Mouse (Mus musculus): ENCODE data around the gene Slc17a3. TPM values are rescaled to one million over a fixed set of nuclear protein-coding genes. Genes with fewer than 3 reads are reported as not detected.

The Slc17a3 gene
- total RNA-seq, 2 experiments from 2014 or later = not detected

- peak; percentile 75 for ATAC-seq (replicated peaks; ENCODE audit: poor library complexity, severe bottlenecking)
These were observed 29.7 kb downstream of the Slc17a3 start for GRCm38 (mm10) chr13:23868790-23869533.

DNA sequence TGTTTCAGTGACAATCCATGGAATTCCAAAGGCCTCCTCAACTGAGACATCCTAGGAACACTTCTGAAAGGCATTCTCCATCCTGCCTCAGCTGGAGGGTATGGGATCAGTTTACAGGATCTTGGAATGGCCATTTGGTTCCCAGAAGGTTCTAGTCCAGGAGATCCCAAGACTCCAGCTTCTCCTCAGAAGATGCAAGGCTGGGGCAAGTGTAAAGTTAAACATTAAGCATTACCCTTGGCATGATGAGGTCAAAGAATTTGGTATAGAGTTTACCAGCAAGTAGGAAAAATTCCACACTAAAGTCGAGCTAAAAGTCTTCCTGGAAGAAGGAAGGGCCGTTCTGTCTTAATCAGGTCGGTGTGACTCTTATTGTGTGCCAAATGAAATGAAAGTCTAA, 30.8 kb downstream of the Slc17a3 start:
- ATAC-seq (replicated peaks; ENCODE audit: poor library complexity, severe bottlenecking) = no peak

GRCm38 (mm10) chr13:23873141-23873540, 33.9 kb downstream of the Slc17a3 start:
- ATAC-seq (replicated peaks; ENCODE audit: poor library complexity, severe bottlenecking) = no peak

- no peak for ATAC-seq (replicated peaks; ENCODE audit: poor library complexity, severe bottlenecking)
These were observed 39.9 kb downstream of the Slc17a3 start for GRCm38 (mm10) chr13:23879106-23879505.

DNA sequence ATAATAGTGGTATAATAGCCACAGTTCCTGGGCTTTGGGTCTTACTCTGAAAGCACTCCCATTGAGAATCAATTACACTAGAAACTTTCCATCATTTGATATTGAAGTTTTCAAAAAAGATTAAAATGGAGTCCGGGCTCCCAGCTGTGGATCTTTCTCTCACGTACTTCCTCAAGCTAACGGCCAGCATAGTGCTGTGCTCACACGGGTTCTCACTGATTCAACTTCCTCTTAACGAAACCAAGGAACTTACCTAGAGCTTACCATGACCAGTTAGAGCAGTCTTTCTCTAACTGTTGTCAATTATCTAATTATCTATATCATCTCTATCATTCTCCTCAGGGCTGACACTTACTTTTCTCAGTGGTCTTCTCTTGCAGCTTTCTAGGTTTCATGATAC, 40.4 kb downstream of the Slc17a3 start:
- peak; percentile 83 for ATAC-seq (replicated peaks; ENCODE audit: poor library complexity, severe bottlenecking)

DNA sequence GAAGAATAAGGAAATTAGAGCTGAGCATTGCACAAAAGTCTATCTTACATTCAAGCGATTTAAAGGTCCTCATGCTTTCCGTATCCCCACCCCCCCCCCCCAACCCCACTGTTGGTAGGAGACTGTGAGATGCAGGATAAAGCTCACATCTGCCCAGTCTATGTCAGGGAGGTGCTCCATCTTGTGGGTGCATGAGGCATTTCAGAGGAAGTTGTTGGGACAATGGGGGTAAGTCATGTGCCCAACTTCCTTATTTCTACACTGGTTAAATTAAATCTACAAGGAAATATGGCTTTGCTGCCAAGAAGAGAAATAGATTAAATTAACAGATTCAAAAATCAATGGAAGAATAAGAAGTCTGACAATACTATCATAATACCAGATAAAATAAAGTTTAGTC, 46.3 kb downstream of the Slc17a3 start:
- peak; percentile 99 for ATAC-seq (replicated peaks; ENCODE audit: poor library complexity, severe bottlenecking)

- ATAC-seq (replicated peaks; ENCODE audit: poor library complexity, severe bottlenecking) = peak; percentile 73
These were observed 47.9 kb downstream of the Slc17a3 start for GRCm38 (mm10) chr13:23887026-23887725.

DNA sequence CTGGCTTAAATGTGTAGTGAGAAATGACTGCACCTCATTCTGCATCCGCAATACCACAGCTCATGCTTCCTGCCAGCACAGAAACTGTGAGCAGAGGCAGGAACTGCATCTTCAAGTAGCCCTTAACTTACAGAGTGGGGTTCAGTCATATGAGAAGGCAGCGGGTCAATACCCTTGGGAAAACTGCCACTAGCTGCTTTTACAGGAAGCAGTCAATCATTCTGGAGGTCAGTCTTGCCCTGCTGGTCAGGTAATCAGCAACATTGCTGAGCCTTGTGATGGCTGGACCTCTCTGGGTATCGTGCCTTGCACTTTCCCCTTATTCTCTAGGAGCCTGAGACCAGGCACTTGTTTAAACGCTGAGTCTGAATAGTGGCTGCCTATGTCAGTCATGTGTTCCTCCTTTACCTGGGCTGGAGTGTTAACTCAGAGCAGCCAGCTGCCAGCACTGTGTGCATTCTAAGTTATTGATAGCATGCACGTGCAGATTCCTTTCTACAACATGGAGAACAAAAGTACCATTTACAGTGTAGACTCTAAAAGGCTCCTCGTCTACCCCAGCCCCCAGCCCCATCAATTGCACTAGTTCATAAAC, 49.9 kb downstream of the Slc17a3 start:
- ATAC-seq (replicated peaks; ENCODE audit: poor library complexity, severe bottlenecking) = no peak

GRCm38 (mm10) chr13:23892592-23893268, 53.5 kb downstream of the Slc17a3 start:
- no peak for ATAC-seq (replicated peaks; ENCODE audit: poor library complexity, severe bottlenecking)

DNA sequence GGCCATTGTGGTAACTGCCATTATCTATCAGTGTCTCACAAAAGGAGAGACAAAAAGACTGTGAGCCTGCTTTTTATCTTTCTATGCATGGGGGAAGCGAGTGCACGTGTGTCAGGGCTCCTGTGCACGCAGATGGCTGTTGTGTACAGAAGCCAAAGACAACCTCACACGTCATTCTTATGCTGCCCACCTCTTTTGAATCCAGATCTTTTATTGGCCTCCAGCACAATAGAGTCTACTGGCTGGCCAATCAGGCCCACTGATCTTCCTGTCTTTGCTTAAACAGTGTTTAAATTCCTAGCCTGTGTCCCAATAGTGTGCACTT, 54.0 kb downstream of the Slc17a3 start:
- no peak for ATAC-seq (replicated peaks; ENCODE audit: poor library complexity, severe bottlenecking)

DNA sequence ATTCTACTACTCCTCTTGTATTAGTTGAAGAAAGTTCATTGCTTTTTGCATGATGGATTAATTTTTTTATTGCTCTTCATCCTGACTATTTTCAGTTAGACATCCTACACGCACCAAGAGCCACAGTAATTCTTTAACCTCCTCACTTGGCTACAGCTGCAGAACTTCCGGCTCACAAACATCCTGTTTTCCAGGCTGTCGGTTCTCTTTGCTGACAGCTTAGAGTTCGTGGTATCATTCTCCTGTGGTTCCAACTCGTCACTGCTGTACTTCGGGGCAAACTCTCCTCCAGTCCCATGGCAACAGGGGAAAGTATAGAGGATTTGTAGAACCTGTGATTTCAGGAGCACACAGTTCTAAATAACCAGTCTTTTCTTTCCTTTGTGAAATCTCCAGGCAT, 59.0 kb downstream of the Slc17a3 start:
- ATAC-seq (replicated peaks; ENCODE audit: poor library complexity, severe bottlenecking) = peak; percentile 50

DNA sequence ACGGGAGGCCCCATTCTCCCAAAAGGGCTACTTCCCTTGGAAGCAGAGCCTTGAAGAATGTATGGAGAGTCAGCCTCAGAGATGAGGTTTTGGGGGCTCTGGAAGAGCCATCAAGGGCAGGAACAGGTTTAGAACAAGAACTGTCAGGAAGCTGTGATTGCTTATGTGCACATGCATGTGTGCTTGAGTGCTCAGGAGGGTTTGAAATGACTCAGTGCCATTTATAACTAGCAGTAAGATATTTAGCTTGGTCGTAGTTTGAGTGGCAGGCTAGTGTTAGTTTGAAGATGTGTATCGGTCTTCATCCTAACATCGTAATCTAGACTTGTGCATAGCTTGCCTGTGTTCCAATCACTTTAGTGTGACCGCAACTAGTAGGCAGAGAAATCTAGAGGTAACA, 67.7 kb downstream of the Slc17a3 start:
- ATAC-seq (replicated peaks; ENCODE audit: poor library complexity, severe bottlenecking) = no peak

- 0 out of 2 replicates have a peak, but pooled peaks have one; percentile 8 for ATAC-seq (replicated peaks; ENCODE audit: poor library complexity, severe bottlenecking)
These were observed 70.9 kb downstream of the Slc17a3 start for GRCm38 (mm10) chr13:23910121-23910520.

Other genes with a start within 250 kb of the Slc17a3 start
- gene Hist1h2be, start 218.3 kb upstream of the Slc17a3 start, total RNA-seq (2014; fragmentation: Nextera tagmentation) = 16.4 and 17.5 TPM in 2 replicates
- gene Hist1h2be, start 218.3 kb upstream of the Slc17a3 start, total RNA-seq (2017) = 82.4 and 146 TPM in 2 replicates
- 111 and 199 TPM in 2 replicates for gene Hist1h1e, start 216.9 kb upstream of the Slc17a3 start, total RNA-seq (2014; fragmentation: Nextera tagmentation)
- gene Hist1h1e, start 216.9 kb upstream of the Slc17a3 start, total RNA-seq (2017) = 255 and 282 TPM in 2 replicates
- 2.4 and 4.1 TPM in 2 replicates for gene Hist1h2ac, start 155.5 kb upstream of the Slc17a3 start, total RNA-seq (2014; fragmentation: Nextera tagmentation)
- gene Hist1h2ac, start 155.5 kb upstream of the Slc17a3 start, total RNA-seq (2017) = 173 TPM in 2 replicates
- gene Hist1h2bc, start 155.2 kb upstream of the Slc17a3 start, total RNA-seq (2014; fragmentation: Nextera tagmentation) = 57.7 and 70.7 TPM in 2 replicates
- gene Hist1h2bc, start 155.2 kb upstream of the Slc17a3 start, total RNA-seq (2017) = 274 and 374 TPM in 2 replicates
- not detected in 2 replicates for gene Hist1h1t, start 143.6 kb upstream of the Slc17a3 start, total RNA-seq (2014; fragmentation: Nextera tagmentation)
- gene Hist1h1t, start 143.6 kb upstream of the Slc17a3 start, total RNA-seq (2017) = 1.0 TPM in 1 of 2 replicates, not detected in the other
- gene Hist1h4c, start 141.0 kb upstream of the Slc17a3 start, total RNA-seq (2014; fragmentation: Nextera tagmentation) = 14.3 and 82.6 TPM in 2 replicates
- 308 and 366 TPM in 2 replicates for gene Hist1h4c, start 141.0 kb upstream of the Slc17a3 start, total RNA-seq (2017)
- gene Hfe, start 128.6 kb upstream of the Slc17a3 start, total RNA-seq (2014; fragmentation: Nextera tagmentation) = 7.9 and 19.9 TPM in 2 replicates
- gene Hfe, start 128.6 kb upstream of the Slc17a3 start, total RNA-seq (2017) = 7.6 and 9.7 TPM in 2 replicates
- gene Hist1h1c, start 100.6 kb upstream of the Slc17a3 start, total RNA-seq (2014; fragmentation: Nextera tagmentation) = 61.8 and 110 TPM in 2 replicates
- gene Hist1h1c, start 100.6 kb upstream of the Slc17a3 start, total RNA-seq (2017) = 737 and 810 TPM in 2 replicates
- gene Hist1h3c, start 93.8 kb upstream of the Slc17a3 start, total RNA-seq (2014; fragmentation: Nextera tagmentation) = 24.5 and 38.0 TPM in 2 replicates
- gene Hist1h3c, start 93.8 kb upstream of the Slc17a3 start, total RNA-seq (2017) = 507 and 886 TPM in 2 replicates
- gene Hist1h2bb, start 92.7 kb upstream of the Slc17a3 start, total RNA-seq (2014; fragmentation: Nextera tagmentation) = 155 and 176 TPM in 2 replicates
- gene Hist1h2bb, start 92.7 kb upstream of the Slc17a3 start, total RNA-seq (2017) = 3,446 and 3,529 TPM in 2 replicates
- gene Hist1h2ab, start 88.3 kb upstream of the Slc17a3 start, total RNA-seq (2014; fragmentation: Nextera tagmentation) = 9.2 and 31.4 TPM in 2 replicates
- gene Hist1h2ab, start 88.3 kb upstream of the Slc17a3 start, total RNA-seq (2017) = 1,996 and 2,074 TPM in 2 replicates
- gene Hist1h3b, start 87.2 kb upstream of the Slc17a3 start, total RNA-seq (2014; fragmentation: Nextera tagmentation) = 92.5 and 158 TPM in 2 replicates
- 628 and 657 TPM in 2 replicates for gene Hist1h3b, start 87.2 kb upstream of the Slc17a3 start, total RNA-seq (2017)
- gene Hist1h4b, start 82.4 kb upstream of the Slc17a3 start, total RNA-seq (2014; fragmentation: Nextera tagmentation) = 70.4 and 87.8 TPM in 2 replicates
- gene Hist1h4b, start 82.4 kb upstream of the Slc17a3 start, total RNA-seq (2017) = 487 and 745 TPM in 2 replicates
- gene Hist1h4a, start 78.2 kb upstream of the Slc17a3 start, total RNA-seq (2014; fragmentation: Nextera tagmentation) = 9.3 and 71.7 TPM in 2 replicates
- 657 and 709 TPM in 2 replicates for gene Hist1h4a, start 78.2 kb upstream of the Slc17a3 start, total RNA-seq (2017)
- 33.7 and 64.5 TPM in 2 replicates for gene Hist1h3a, start 77.0 kb upstream of the Slc17a3 start, total RNA-seq (2014; fragmentation: Nextera tagmentation)
- 287 and 376 TPM in 2 replicates for gene Hist1h3a, start 77.0 kb upstream of the Slc17a3 start, total RNA-seq (2017)
- gene Hist1h1a, start 75.8 kb upstream of the Slc17a3 start, total RNA-seq (2014; fragmentation: Nextera tagmentation) = 143 and 207 TPM in 2 replicates
- gene Hist1h1a, start 75.8 kb upstream of the Slc17a3 start, total RNA-seq (2017) = 1,974 and 2,146 TPM in 2 replicates
- not detected in 2 replicates for gene Trim38, start 69.5 kb upstream of the Slc17a3 start, total RNA-seq (2014; fragmentation: Nextera tagmentation)
- gene Trim38, start 69.5 kb upstream of the Slc17a3 start, total RNA-seq (2017) = not detected in 2 replicates
- not detected in 2 replicates for gene Slc17a2, start 32.4 kb upstream of the Slc17a3 start, total RNA-seq (2014; fragmentation: Nextera tagmentation)
- not detected in 2 replicates for gene Slc17a2, start 32.4 kb upstream of the Slc17a3 start, total RNA-seq (2017)
- not detected in 2 replicates for gene Slc17a1, start 28.3 kb downstream of the Slc17a3 start, total RNA-seq (2014; fragmentation: Nextera tagmentation)
- not detected in 2 replicates for gene Slc17a1, start 28.3 kb downstream of the Slc17a3 start, total RNA-seq (2017)
- gene Slc17a4, start 75.6 kb downstream of the Slc17a3 start, total RNA-seq (2014; fragmentation: Nextera tagmentation) = not detected in 2 replicates
- gene Slc17a4, start 75.6 kb downstream of the Slc17a3 start, total RNA-seq (2017) = not detected in 2 replicates
- not detected in 2 replicates for gene Hist1h2ba, start 94.7 kb downstream of the Slc17a3 start, total RNA-seq (2014; fragmentation: Nextera tagmentation)
- gene Hist1h2ba, start 94.7 kb downstream of the Slc17a3 start, total RNA-seq (2017) = not detected in 2 replicates
- gene Hist1h2aa, start 95.0 kb downstream of the Slc17a3 start, total RNA-seq (2014; fragmentation: Nextera tagmentation) = not detected in 2 replicates
- not detected in 2 replicates for gene Hist1h2aa, start 95.0 kb downstream of the Slc17a3 start, total RNA-seq (2017)
- not detected in 2 replicates for gene Scgn, start 151.8 kb downstream of the Slc17a3 start, total RNA-seq (2014; fragmentation: Nextera tagmentation)
- not detected in 2 replicates for gene Scgn, start 151.8 kb downstream of the Slc17a3 start, total RNA-seq (2017)

All from granulocyte monocyte progenitor cell, adult 5-6 weeks (primary cell).